In the genomic region with DNA sequence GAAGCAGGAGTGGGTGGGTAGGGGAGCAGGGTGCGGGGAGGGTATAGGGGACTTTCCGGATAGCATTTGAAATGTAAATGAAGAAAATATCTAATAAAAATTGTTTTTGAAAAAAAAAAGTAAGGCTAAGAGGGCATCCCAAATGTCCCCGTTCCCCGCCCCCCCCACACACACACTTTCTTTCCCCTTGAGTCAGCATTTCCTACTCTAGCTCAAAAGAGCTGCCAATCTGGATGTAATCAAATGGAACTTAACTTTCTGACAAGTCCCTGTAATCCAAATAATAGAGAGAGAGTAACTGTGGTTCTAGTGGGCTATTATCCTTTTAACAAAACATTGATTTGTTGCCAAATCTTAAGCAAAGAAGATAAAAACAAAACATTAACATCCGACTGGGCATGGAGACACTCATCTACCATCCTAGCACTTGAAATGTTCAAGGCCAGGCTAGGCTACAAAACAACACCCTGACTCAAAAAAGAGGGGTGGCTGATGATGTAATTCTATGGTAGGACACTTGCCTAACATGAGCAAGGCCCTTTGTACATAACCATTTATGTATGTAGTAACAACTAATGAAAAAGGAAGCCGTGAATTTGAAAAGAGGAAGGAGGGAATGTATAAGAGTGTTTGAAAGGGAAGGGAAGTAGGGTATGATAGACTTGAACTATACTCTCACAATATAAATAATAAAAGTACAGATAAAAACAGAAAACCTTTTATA, we compare ENCODE assay signal across 27 mouse cellular contexts.
DNase-seq lines count a peak whose midpoint lies in the region; ATAC-seq and TF ChIP-seq lines count a peak whose summit lies in the region.
"Had no signal": no experiment of that assay in that cellular context is flagged by ENCODE, and none has a peak within 500 bp of the region (broad histone marks: within the 10 kb centered on the region; RNA-seq: fewer than 3 reads in every experiment).

No protein-coding gene starts in this region.

- 73% methylated on average over 6 of the region's 6 CpGs for WGBS in liver, postnatal 0 days (ENCODE audit: insufficient replicate concordance)
- 77% methylated on average over 6 of the region's 6 CpGs for WGBS in liver, embryonic 12.5 days (ENCODE audit: insufficient replicate concordance)

- peaks cover 3% of the 10 kb centered on the region; the same call in 1 of the 2 replicates for H3K4me1 ChIP-seq in liver, postnatal 0 days (ENCODE audit: insufficient read depth)
- peaks cover 13% of the 10 kb centered on the region for H3K4me1 ChIP-seq in liver, embryonic 12.5 days

- DNase-seq in liver, postnatal 0 days = no peak
- peak; percentile 53 for DNase-seq in 416B (ENCODE audit: low read depth)
- no peak for DNase-seq in left cerebral cortex, postnatal 4 days
- DNase-seq in cerebellum, adult 11 months = no peak
- DNase-seq: adrenal gland, adult 8-10 months; adrenal gland, postnatal 25 days; cerebellum, adult 2 months; cerebellum, adult 9-11 months; cerebellum, postnatal 36 days; gastrocnemius, postnatal 10 days; gastrocnemius, postnatal 36 days; heart, adult 2 months; heart, postnatal 14 days; heart, postnatal 4 days had no signal

- H3K4me2 ChIP-seq in liver, postnatal 0 days (ENCODE audit: low read depth, low read length) = no peak overlapping the region
- no peak overlapping the region for H3K4me2 ChIP-seq in liver, embryonic 12.5 days
- H3K4me2 ChIP-seq: forebrain, embryonic 13.5 days; heart, embryonic 13.5 days; hindbrain, embryonic 14.5 days had no signal

- no peak overlapping the region for H3K9ac ChIP-seq in liver, postnatal 0 days (replicated peaks)
- no peak overlapping the region for H3K9ac ChIP-seq in liver, embryonic 12.5 days
- H3K9ac ChIP-seq: forebrain, embryonic 13.5 days; heart, embryonic 13.5 days; hindbrain, embryonic 14.5 days had no signal

- H3K27me3 ChIP-seq in liver, postnatal 0 days (ENCODE audit: insufficient read depth, low read length) = no peaks in the 10 kb centered on the region
- no peaks in the 10 kb centered on the region for H3K27me3 ChIP-seq in liver, embryonic 12.5 days (replicated peaks)
- H3K27me3 ChIP-seq: forebrain, embryonic 13.5 days; heart, embryonic 13.5 days had no signal

- H3K27ac ChIP-seq in liver, postnatal 0 days (ENCODE audit: low read depth) = no peak overlapping the region
- H3K27ac ChIP-seq in liver, embryonic 12.5 days = no peak overlapping the region
- H3K27ac ChIP-seq: forebrain, embryonic 10.5 days; forebrain, embryonic 13.5 days; heart, adult 2 months; heart, embryonic 10.5 days; heart, embryonic 13.5 days; hindbrain, embryonic 14.5 days; hindbrain, postnatal 0 days had no signal

- H3K9me3 ChIP-seq in liver, postnatal 0 days (ENCODE audit: low read length) = no peaks in the 10 kb centered on the region
- H3K9me3 ChIP-seq in liver, embryonic 12.5 days (replicated peaks) = no peaks in the 10 kb centered on the region
- H3K9me3 ChIP-seq: forebrain, embryonic 10.5 days; forebrain, embryonic 13.5 days; heart, embryonic 10.5 days; heart, embryonic 13.5 days had no signal

- no peak for TF ChIP-seq CTCF in liver, postnatal 0 days (IDR thresholded peaks at IDR 0.05; ENCODE audit: low read depth)

- H3K36me3 ChIP-seq in liver, postnatal 0 days (replicated peaks; ENCODE audit: insufficient read depth, low read length) = no peaks in the 10 kb centered on the region
- H3K36me3 ChIP-seq in liver, embryonic 12.5 days = no peaks in the 10 kb centered on the region
- H3K36me3 ChIP-seq: forebrain, embryonic 10.5 days; heart, embryonic 10.5 days; heart, embryonic 13.5 days had no signal

- no peak overlapping the region for H3K4me3 ChIP-seq in liver, postnatal 0 days (ENCODE audit: low read depth, low read length)
- no peak overlapping the region for H3K4me3 ChIP-seq in liver, embryonic 12.5 days
- H3K4me3 ChIP-seq: forebrain, embryonic 10.5 days; forebrain, embryonic 13.5 days; heart, adult 2 months; heart, embryonic 10.5 days; heart, embryonic 13.5 days had no signal

- no peak for TF ChIP-seq EP300 in liver, postnatal 0 days (IDR thresholded peaks at IDR 0.05; ENCODE audit: low read depth)

- peak; percentile 29; the same call in 1 of the 2 replicates for ATAC-seq in liver, postnatal 0 days
- ATAC-seq in liver, embryonic 12.5 days = no peak
- peak; percentile 65 for ATAC-seq in common myeloid progenitor, adult 5-6 weeks (replicated peaks; ENCODE audit: low read depth, poor library complexity, severe bottlenecking)
- peak; percentile 87 for ATAC-seq in megakaryocyte progenitor cell, adult 5-6 weeks (replicated peaks; ENCODE audit: poor library complexity)
- ATAC-seq: activated CD4-positive, CD25-positive, alpha-beta regulatory T cell, adult 4 months; CD4-positive, CD25-positive, alpha-beta regulatory T cell, adult 4 months; forebrain, embryonic 13.5 days; forebrain, embryonic 16.5 days; hindbrain, postnatal 0 days; inflammation-experienced regulatory T-cells, adult 6 months had no signal

- intact Hi-C loops in left cerebral cortex, postnatal 4 days (cut with DNase I) = no loop called here
